Mouse (Mus musculus) forebrain, postnatal 0 days (tissue): ENCODE measurements at regions not wholly inside any gene's neighbourhood (a gene's known extent, or its start where the extent isn't known, plus 50 kb on each side); places are given as distances from the start of the nearest gene placed in this dataset.

ENCODE experiments used
- ATAC-seq: fragments of 200-750 bp; cut with Nextera tagmentation; 2 replicates; pipeline ENCODE4 v1.8.0; 2017; ENCODE audit warnings: mild to moderate bottlenecking, moderate library complexity
- DNase-seq: peaks from one replicate; pipeline ENCODE4 v3.0.0-alpha.2; 2015
- H3K27ac ChIP-seq: fragments of 300-500 bp; sonication (generic); 2 replicates; pipeline ENCODE4 v1.5.1; 2014; ENCODE audit warnings: low read depth, mild to moderate bottlenecking, antibody characterized with exemption, low read length, moderate library complexity, mixed read lengths
- H3K27me3 ChIP-seq: fragments of 300-500 bp; sonication (generic); 2 replicates; pipeline ENCODE4 v1.6.1; 2014; ENCODE audit warnings: mild to moderate bottlenecking, low read length, mixed read lengths; ENCODE audit not compliant: insufficient read depth
- H3K36me3 ChIP-seq: fragments of 300-500 bp; sonication (generic); 2 replicates; pipeline ENCODE4 v1.6.1; 2014; ENCODE audit warnings: mild to moderate bottlenecking, moderate library complexity; ENCODE audit not compliant: insufficient read depth
- H3K4me1 ChIP-seq: fragments of 300-500 bp; sonication (generic); 2 replicates; pipeline ENCODE4 v1.6.1; 2014; ENCODE audit warnings: antibody characterized with exemption; ENCODE audit not compliant: insufficient read depth
- H3K4me2 ChIP-seq: fragments of 300-500 bp; sonication (generic); 2 replicates; pipeline ENCODE4 v1.6.1; 2014; ENCODE audit warnings: low read depth, mild to moderate bottlenecking, moderate library complexity
- H3K4me3 ChIP-seq: fragments of 300-500 bp; sonication (generic); 2 replicates; pipeline ENCODE4 v1.5.1; 2014; ENCODE audit warnings: low read depth, low read length, mixed read lengths
- H3K9ac ChIP-seq: fragments of 300-500 bp; sonication (generic); 2 replicates; pipeline ENCODE4 v1.6.1; 2014; ENCODE audit warnings: mild to moderate bottlenecking
- H3K9me3 ChIP-seq: fragments of 300-500 bp; sonication (generic); 2 replicates; pipeline ENCODE4 v1.6.1; 2016; ENCODE audit warnings: low read length
- CTCF ChIP-seq: sonication (generic); IDR thresholded peaks from 2 replicates; pipeline ENCODE4 v1.5.1; 2016; ENCODE audit warnings: antibody characterized with exemption, control low read depth, low read depth
- WGBS: fragments of 180-500 bp; shearing (Covaris S2); extraction: QIAGEN DNeasy Blood & Tissue Kit; methylation state at CpG from one replicate; pipeline ENCODE4 v1.1.7; 2014; 5-methylcytosine and 5-hydroxymethylcytosine counted together

GRCm38 (mm10) chr16:70929651-70930050 is 615.9 kb downstream of the Gbe1 start:
- ATAC-seq, result no peak

GRCm38 (mm10) chr16:70935959-70936358 is 622.2 kb downstream of the Gbe1 start:
- ATAC-seq (no peak), DNase-seq (no peak)
- H3K9me3 ChIP-seq, result 0 out of 2 replicates have a peak, but pooled peaks cover 4% of the 10 kb centered on the region
- H3K36me3 ChIP-seq, result no peaks in the 10 kb centered on the region
- no peak overlapping the region for H3K9ac ChIP-seq
- H3K27me3 ChIP-seq, result no peaks in the 10 kb centered on the region
- no peak for TF ChIP-seq CTCF
- no peak overlapping the region for H3K4me2 ChIP-seq
- H3K4me3 ChIP-seq, result no peak overlapping the region
- H3K27ac ChIP-seq, result no peak overlapping the region
- H3K4me1 ChIP-seq, result no peaks in the 10 kb centered on the region

More at GRCm38 (mm10) chr16:70929651-70930050, 615.9 kb downstream of the Gbe1 start:
- 46% methylated on average over 1 of the region's 1 CpGs for WGBS
- no peaks in the 10 kb centered on the region for H3K36me3 ChIP-seq
- H3K4me1 ChIP-seq, result no peaks in the 10 kb centered on the region
- no peaks in the 10 kb centered on the region for H3K27me3 ChIP-seq
- H3K9me3 ChIP-seq, result no peaks in the 10 kb centered on the region
- no peak overlapping the region for H3K4me2 ChIP-seq
- TF ChIP-seq CTCF, result no peak
- H3K27ac ChIP-seq, result no peak overlapping the region
- H3K9ac ChIP-seq, result no peak overlapping the region
- no peak overlapping the region for H3K4me3 ChIP-seq
- DNase-seq, result no peak

- DNase-seq, result no peak
- no peak overlapping the region for H3K9ac ChIP-seq
- no peak overlapping the region for H3K4me2 ChIP-seq
- WGBS, result 90% methylated on average over 2 of the region's 2 CpGs
- H3K27me3 ChIP-seq, result no peaks in the 10 kb centered on the region
- TF ChIP-seq CTCF, result no peak
- H3K4me3 ChIP-seq, result no peak overlapping the region
- no peaks in the 10 kb centered on the region for H3K4me1 ChIP-seq
- no peaks in the 10 kb centered on the region for H3K36me3 ChIP-seq
- no peaks in the 10 kb centered on the region for H3K9me3 ChIP-seq
- H3K27ac ChIP-seq, result no peak overlapping the region
- ATAC-seq, result no peak
Observed at GRCm38 (mm10) chr16:70952937-70953336, 639.2 kb downstream of the Gbe1 start.
